In the genomic region with DNA sequence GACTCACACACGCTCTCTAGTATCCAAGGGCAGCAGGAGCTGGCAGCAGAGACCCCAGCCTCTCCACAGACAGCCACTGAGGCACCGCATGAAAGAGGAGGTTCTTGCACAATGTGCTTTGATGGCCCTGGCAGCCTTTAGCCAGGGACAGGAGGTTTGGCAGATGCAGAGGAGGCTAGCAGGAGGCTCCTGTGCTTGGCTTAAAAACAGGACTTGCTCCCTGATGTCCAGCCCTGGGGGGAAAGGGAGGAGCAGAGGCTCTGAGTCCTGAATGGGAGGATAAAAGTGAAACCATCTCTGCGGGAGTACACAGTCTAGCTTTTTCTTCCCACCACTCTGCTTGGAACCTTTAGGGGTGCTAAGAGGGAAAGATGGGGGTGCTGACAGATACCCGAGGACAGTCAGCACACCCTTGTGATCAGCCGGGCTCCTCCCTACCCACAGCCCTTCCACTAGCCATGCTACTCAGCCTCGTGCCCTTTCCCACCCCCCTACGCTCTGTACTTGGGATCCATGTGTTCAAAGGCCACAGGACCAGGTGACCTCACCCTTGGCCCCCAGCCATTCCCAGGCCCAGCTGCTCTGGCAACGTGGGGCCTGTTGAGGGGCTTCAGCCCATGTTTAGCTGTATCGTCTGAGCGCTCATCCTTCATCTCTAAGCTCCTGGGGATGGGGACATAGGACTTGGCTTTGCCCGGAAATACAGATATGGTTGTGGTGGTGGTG, we compare ENCODE assay signal across 10 mouse cellular contexts. TPM values are rescaled to one million over a fixed set of nuclear protein-coding genes. Genes with fewer than 3 reads are reported as not detected.
DNase-seq lines count a peak whose midpoint lies in the region; ATAC-seq lines count a peak whose summit lies in the region.
"Had no signal": no experiment of that assay in that cellular context is flagged by ENCODE, and none has a peak within 500 bp of the region (broad histone marks: within the 10 kb centered on the region; RNA-seq: fewer than 3 reads in every experiment).

No protein-coding gene starts in this region.

- no peaks in the 10 kb centered on the region for H3K9me3 ChIP-seq in heart, embryonic 15.5 days (replicated peaks)
- no peaks in the 10 kb centered on the region for H3K9me3 ChIP-seq in liver, embryonic 15.5 days (replicated peaks)

- 0 out of 2 replicates have a peak overlapping the region, but pooled peaks have one; percentile 4 for H3K4me3 ChIP-seq in heart, embryonic 15.5 days
- no peak overlapping the region; the same call in 1 of the 2 replicates for H3K4me3 ChIP-seq in liver, embryonic 15.5 days (replicated peaks)

- ATAC-seq in heart, embryonic 15.5 days (replicated peaks; ENCODE audit: insufficient number of reproducible peaks, insufficient read depth, low FRiP score, low read depth), result peak; percentile 32
- 0 out of 2 replicates have a peak, but pooled peaks have one; percentile 47 for ATAC-seq in liver, embryonic 15.5 days (ENCODE audit: insufficient read depth)
- ATAC-seq in inflammation-experienced regulatory T-cells, adult 6 months, result no peak

- no peaks in the 10 kb centered on the region for H3K36me3 ChIP-seq in heart, embryonic 15.5 days
- peaks cover 24% of the 10 kb centered on the region for H3K36me3 ChIP-seq in liver, embryonic 15.5 days (replicated peaks)

- H3K27ac ChIP-seq in heart, embryonic 15.5 days, result no peak overlapping the region
- H3K27ac ChIP-seq in liver, embryonic 15.5 days (replicated peaks), result no peak overlapping the region; the same call in 1 of the 2 replicates
- H3K27ac ChIP-seq: macrophage had no signal

- H3K9ac ChIP-seq in heart, embryonic 15.5 days, result peak overlapping the region; percentile 23; the same call in 1 of the 2 replicates
- H3K9ac ChIP-seq in liver, embryonic 15.5 days, result no peak overlapping the region

- H3K4me2 ChIP-seq in heart, embryonic 15.5 days, result peak overlapping the region; percentile 41
- H3K4me2 ChIP-seq in liver, embryonic 15.5 days, result peak overlapping the region; percentile 30

- WGBS in heart, embryonic 15.5 days, result 49% methylated on average over 11 of the region's 11 CpGs
- WGBS in liver, embryonic 15.5 days (ENCODE audit: insufficient replicate concordance), result 64% methylated on average over 11 of the region's 11 CpGs

- DNase-seq in kidney, adult 11 months, result peak; percentile 78
- DNase-seq in kidney, postnatal 14 days, result no peak
- DNase-seq in cerebellum, adult 8-10 months, result peak; percentile 54
- DNase-seq in embryo, embryonic 10.5 days (ENCODE audit: low spot score), result no peak
- DNase-seq in left cerebral cortex, adult 8-10 months (ENCODE audit: low spot score in 2 of 2), result no peak

- H3K4me1 ChIP-seq in heart, embryonic 15.5 days (replicated peaks), result peaks cover 26% of the 10 kb centered on the region
- H3K4me1 ChIP-seq in liver, embryonic 15.5 days (replicated peaks), result peaks cover 52% of the 10 kb centered on the region

- no peaks in the 10 kb centered on the region for H3K27me3 ChIP-seq in heart, embryonic 15.5 days
- no peaks in the 10 kb centered on the region for H3K27me3 ChIP-seq in liver, embryonic 15.5 days
- H3K27me3 ChIP-seq: Patski had no signal

RNA-seq across cellular contexts. Expression of a gene that starts 12.6 kb away (rescaled TPM):
- 16.5 and 20.5 TPM in 2 replicates for polyA plus RNA-seq in heart, embryonic 15.5 days (2015; fragmentation: Nextera tagmentation; extraction: Ambion mirVana)
- 4.5 and 5.7 TPM in 2 replicates for polyA plus RNA-seq in liver, embryonic 15.5 days (2015; fragmentation: Nextera tagmentation; extraction: Ambion mirVana)
- polyA plus RNA-seq in inflammation-experienced regulatory T-cells, adult 6 months (2017; shearing (Covaris generic)), result 1 to 10 TPM; 1.1 to 1.6 (median 1.5) TPM
- total RNA-seq in left cerebral cortex, adult 8-10 months (2022), result 1 to 10 TPM; 2.6 to 4.1 (median 3.3) TPM

RNA-seq across cellular contexts. Expression of a gene that starts 13.5 kb away (rescaled TPM):
- 3.3 and 5.1 TPM in 2 replicates for polyA plus RNA-seq in heart, embryonic 15.5 days (2015; fragmentation: Nextera tagmentation; extraction: Ambion mirVana)
- 3.2 and 4.3 TPM in 2 replicates for polyA plus RNA-seq in liver, embryonic 15.5 days (2015; fragmentation: Nextera tagmentation; extraction: Ambion mirVana)
- polyA plus RNA-seq in inflammation-experienced regulatory T-cells, adult 6 months (2017; shearing (Covaris generic)), result 1 to 10 TPM; 2.2 to 4.6 (median 4.6) TPM
- total RNA-seq in left cerebral cortex, adult 8-10 months (2022), result 10 to 100 TPM; 41.8 to 49.3 (median 42.6) TPM

RNA-seq across cellular contexts. Expression of a gene that starts 52.0 kb away (rescaled TPM):
- polyA plus RNA-seq in heart, embryonic 15.5 days (2015; fragmentation: Nextera tagmentation; extraction: Ambion mirVana), result 80.6 and 87.9 TPM in 2 replicates
- polyA plus RNA-seq in liver, embryonic 15.5 days (2015; fragmentation: Nextera tagmentation; extraction: Ambion mirVana), result 35.8 and 43.5 TPM in 2 replicates
- polyA plus RNA-seq in inflammation-experienced regulatory T-cells, adult 6 months (2017; shearing (Covaris generic)), result 10 to 100 TPM; 33.1 to 71.6 (median 60.8) TPM
- total RNA-seq in left cerebral cortex, adult 8-10 months (2022), result 10 to 100 TPM; 72.7 to 88.6 (median 75.3) TPM

Comparison
In these comparisons a context has a peak if more than half of its experiments do, and no peak if none do; other contexts are left out.
1. DNase-seq: peak in kidney, adult 11 months (single experiment) and cerebellum, adult 8-10 months (single experiment); none in kidney, postnatal 14 days (single experiment), embryo, embryonic 10.5 days (single experiment) and left cerebral cortex, adult 8-10 months (0 of 2).